8 mouse cellular contexts compared by ENCODE assay signal in genomic region chr1:59434071-59434470, GRCm38 (mm10). TPM values are rescaled to one million over a fixed set of nuclear protein-coding genes. Genes with fewer than 3 reads are reported as not detected.
A peak's percentile ranks its signal among the peaks of the same experiment; 100 is the strongest.
DNase-seq lines count a peak whose midpoint lies in the region; ATAC-seq and TF ChIP-seq lines count a peak whose summit lies in the region.
"Had no signal": no experiment of that assay in that cellular context is flagged by ENCODE, and none has a peak within 500 bp of the region (broad histone marks: within the 10 kb centered on the region; RNA-seq: fewer than 3 reads in every experiment).

No protein-coding gene starts in this region.

- H3K9me3 ChIP-seq in stomach, postnatal 0 days (ENCODE audit: control insufficient read depth, low read length) = no peaks in the 10 kb centered on the region
- H3K9me3 ChIP-seq in midbrain, embryonic 11.5 days (ENCODE audit: control insufficient read depth, low read length) = no peaks in the 10 kb centered on the region
- H3K9me3 ChIP-seq: embryonic facial prominence, embryonic 15.5 days had no signal

- H3K4me1 ChIP-seq in stomach, postnatal 0 days (replicated peaks; ENCODE audit: control insufficient read depth, insufficient read depth) = no peaks in the 10 kb centered on the region
- peaks cover 14% of the 10 kb centered on the region for H3K4me1 ChIP-seq in midbrain, embryonic 11.5 days (ENCODE audit: control insufficient read depth, insufficient read depth, low read length)

- no peaks in the 10 kb centered on the region for H3K27me3 ChIP-seq in stomach, postnatal 0 days (ENCODE audit: control insufficient read depth, insufficient read depth, low read length)
- no peaks in the 10 kb centered on the region for H3K27me3 ChIP-seq in midbrain, embryonic 11.5 days (ENCODE audit: control insufficient read depth, insufficient read depth, low read length)
- H3K27me3 ChIP-seq: embryonic facial prominence, embryonic 15.5 days had no signal

- H3K4me3 ChIP-seq in stomach, postnatal 0 days (ENCODE audit: low read depth, low read length) = no peak overlapping the region
- H3K4me3 ChIP-seq in midbrain, embryonic 11.5 days (ENCODE audit: low read depth, low read length) = no peak overlapping the region
- H3K4me3 ChIP-seq: embryonic facial prominence, embryonic 15.5 days had no signal

- no peak for TF ChIP-seq EP300 in stomach, postnatal 0 days (optimal IDR thresholded peaks at IDR 0.05)

- H3K36me3 ChIP-seq in stomach, postnatal 0 days (ENCODE audit: control insufficient read depth, insufficient read depth, low read length) = no peaks in the 10 kb centered on the region
- no peaks in the 10 kb centered on the region for H3K36me3 ChIP-seq in midbrain, embryonic 11.5 days (ENCODE audit: control insufficient read depth, insufficient read depth, low read length)
- H3K36me3 ChIP-seq: embryonic facial prominence, embryonic 15.5 days had no signal

- H3K9ac ChIP-seq in stomach, postnatal 0 days (ENCODE audit: low read length) = no peak overlapping the region
- H3K9ac ChIP-seq in midbrain, embryonic 11.5 days (ENCODE audit: low read length) = no peak overlapping the region
- H3K9ac ChIP-seq: embryonic facial prominence, embryonic 15.5 days had no signal

- no peak overlapping the region for H3K27ac ChIP-seq in stomach, postnatal 0 days (replicated peaks)
- no peak overlapping the region for H3K27ac ChIP-seq in midbrain, embryonic 11.5 days (ENCODE audit: low read depth, low read length)
- H3K27ac ChIP-seq: embryonic facial prominence, embryonic 15.5 days had no signal

- peak; percentile 42 to 46 for DNase-seq in right cerebral cortex, postnatal 10 days (ENCODE audit: low spot score in 2 of 2)
- no peak for DNase-seq in right cerebral cortex, adult 18-20 months
- DNase-seq in gastrocnemius, adult 18-20 months (ENCODE audit: low spot score) = peak; percentile 64
- DNase-seq in kidney, adult 9 months = peak; percentile 64
- DNase-seq in stomach, postnatal 0 days (ENCODE audit: low spot score) = no peak
- no peak for DNase-seq in layer of hippocampus, adult 11-12 months (ENCODE audit: low spot score)
- DNase-seq in midbrain, embryonic 11.5 days (ENCODE audit: low spot score, missing footprints) = no peak

- ATAC-seq in stomach, postnatal 0 days (ENCODE audit: low FRiP score, low TSS enrichment) = peak; percentile 56; the same call in 1 of the 2 replicates
- no peak for ATAC-seq in midbrain, embryonic 11.5 days (ENCODE audit: low FRiP score)

- no peak overlapping the region for H3K4me2 ChIP-seq in stomach, postnatal 0 days (replicated peaks; ENCODE audit: low read depth)
- H3K4me2 ChIP-seq in midbrain, embryonic 11.5 days = no peak overlapping the region
- H3K4me2 ChIP-seq: embryonic facial prominence, embryonic 15.5 days had no signal

- 60% methylated on average over 3 of the region's 3 CpGs for WGBS in stomach, postnatal 0 days
- WGBS in midbrain, embryonic 11.5 days = 83% methylated on average over 3 of the region's 3 CpGs

- TF ChIP-seq CTCF in stomach, postnatal 0 days (IDR thresholded peaks at IDR 0.05; ENCODE audit: low read depth) = no peak

RNA-seq across cellular contexts. Expression of gene Fzd7, which starts 48.2 kb away (rescaled TPM):
- 10 to 100 TPM; 25.9 to 52.4 TPM for total RNA-seq in gastrocnemius, adult 18-20 months (2021)
- 3.9 and 4.5 TPM in 2 replicates for polyA plus RNA-seq in stomach, postnatal 0 days (2015; fragmentation: Nextera tagmentation; extraction: Ambion mirVana)
- 5.3 and 6.3 TPM in 2 replicates for polyA plus RNA-seq in midbrain, embryonic 11.5 days (2014; fragmentation: Nextera tagmentation; extraction: Ambion mirVana)

Comparison
In these comparisons a context has a peak if more than half of its experiments do, and no peak if none do; other contexts are left out.
1. DNase-seq: peak in right cerebral cortex, postnatal 10 days (2 of 2), gastrocnemius, adult 18-20 months (single experiment) and kidney, adult 9 months (single experiment); none in right cerebral cortex, adult 18-20 months (single experiment), stomach, postnatal 0 days (single experiment), layer of hippocampus, adult 11-12 months (single experiment) and midbrain, embryonic 11.5 days (single experiment).